Mouse (Mus musculus) forebrain, embryonic 13.5 days (tissue): ENCODE data around the gene Map3k5. TPM values are rescaled to one million over a fixed set of nuclear protein-coding genes. Genes with fewer than 3 reads are reported as not detected.

Experiments
- ATAC-seq: fragments of 200-750 bp; cut with Nextera tagmentation; 2 replicates; pipeline ENCODE4 v1.8.0; 2017
- H3K27ac ChIP-seq: fragments of 300-500 bp; sonication (generic); 2 replicates; pipeline ENCODE4 v1.5.1; 2015; ENCODE audit warnings: inconsistent platforms, mild to moderate bottlenecking, moderate library complexity
- H3K27me3 ChIP-seq: fragments of 300-500 bp; sonication (generic); 2 replicates; pipeline ENCODE4 v1.6.1; 2015; ENCODE audit warnings: mild to moderate bottlenecking, inconsistent platforms
- H3K36me3 ChIP-seq: fragments of 300-500 bp; sonication (generic); 2 replicates; pipeline ENCODE4 v1.6.1; 2015; ENCODE audit warnings: mild to moderate bottlenecking, inconsistent platforms; ENCODE audit not compliant: poor library complexity, severe bottlenecking
- H3K4me1 ChIP-seq: fragments of 300-500 bp; sonication (generic); 2 replicates; pipeline ENCODE4 v1.6.1; 2015; ENCODE audit warnings: inconsistent platforms
- H3K4me2 ChIP-seq: fragments of 300-500 bp; sonication (generic); 2 replicates; pipeline ENCODE4 v1.6.1; 2015; ENCODE audit warnings: inconsistent platforms, mild to moderate bottlenecking, moderate library complexity
- H3K4me3 ChIP-seq: fragments of 300-500 bp; sonication (generic); 2 replicates; pipeline ENCODE4 v1.5.1; 2015; ENCODE audit warnings: mild to moderate bottlenecking, inconsistent platforms
- H3K9ac ChIP-seq: fragments of 300-500 bp; sonication (generic); 2 replicates; pipeline ENCODE4 v1.6.1; 2015; ENCODE audit warnings: mild to moderate bottlenecking, inconsistent platforms
- H3K9me3 ChIP-seq: fragments of 300-500 bp; sonication (generic); replicated peaks from 2 replicates; pipeline ENCODE4 v1.6.1; 2016; ENCODE audit warnings: inconsistent platforms
- WGBS: fragments of 180-500 bp; shearing (Covaris S2); methylation state at CpG from one replicate; pipeline ENCODE4 v1.1.7; 2015; 5-methylcytosine and 5-hydroxymethylcytosine counted together
- polyA plus RNA-seq: library from polyadenylated mRNA; unstranded; fragments of >200 nt; fragmentation: Nextera tagmentation; extraction: Ambion mirVana; gene quantifications from 2 replicates; pipeline ENCODE4 v1.2.1, GENCODE M21; 2015

Map3k5 gene
- polyA plus RNA-seq, 1 experiment from 2014 or later: 0.36 TPM

DNA sequence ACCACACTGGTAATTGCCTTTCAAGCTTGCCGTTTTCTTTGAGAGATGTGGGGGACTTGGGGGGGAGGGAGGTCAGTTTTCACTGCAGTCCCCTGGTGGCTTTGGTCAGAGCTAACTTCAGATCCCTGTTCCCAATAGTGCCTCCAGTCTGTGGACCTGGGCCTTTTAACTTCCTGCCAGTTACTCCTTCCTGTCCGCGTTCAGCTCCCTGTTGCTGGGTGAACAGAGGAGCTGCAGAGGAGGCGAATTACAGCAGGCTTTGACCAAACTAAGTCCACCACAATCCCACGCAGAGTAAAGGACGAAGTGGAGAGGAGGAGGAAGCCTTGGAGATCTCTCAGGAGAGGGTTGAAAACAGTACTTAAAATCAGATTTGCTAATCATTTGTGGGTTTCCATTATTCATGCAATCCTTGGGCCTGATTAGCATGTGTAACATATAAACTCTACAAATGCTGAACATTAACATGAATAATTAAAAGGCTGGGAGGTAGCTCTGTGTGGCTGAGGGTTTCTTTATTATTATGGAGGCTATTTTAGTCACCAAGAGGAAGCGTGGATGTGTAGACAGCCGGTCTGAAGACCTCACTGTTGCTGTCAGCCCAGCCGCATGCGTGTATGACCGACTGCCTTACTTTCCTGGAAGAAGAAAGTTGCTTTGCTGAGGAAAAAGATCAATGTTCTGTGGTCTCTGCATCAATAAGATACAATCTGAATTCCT is 247.6 kb downstream of the Map3k5 start:
- H3K27ac ChIP-seq: no peak overlapping the region
- H3K9me3 ChIP-seq: no peaks in the 10 kb centered on the region
- H3K4me1 ChIP-seq: peaks cover 9% of the 10 kb centered on the region; the same call in 1 of the 2 replicates
- ATAC-seq: no peak
- no peak overlapping the region for H3K9ac ChIP-seq
- no peak overlapping the region for H3K4me3 ChIP-seq
- no peaks in the 10 kb centered on the region for H3K27me3 ChIP-seq
- no peak overlapping the region for H3K4me2 ChIP-seq
- WGBS: 52% methylated on average over 11 of the region's 11 CpGs
- H3K36me3 ChIP-seq: no peaks in the 10 kb centered on the region

GRCm38 (mm10) chr10:20184326-20184725 is 250.1 kb downstream of the Map3k5 start:
- no peak overlapping the region for H3K4me2 ChIP-seq
- H3K9me3 ChIP-seq: no peaks in the 10 kb centered on the region
- H3K36me3 ChIP-seq: no peaks in the 10 kb centered on the region
- no peak overlapping the region for H3K27ac ChIP-seq
- 90% methylated on average over 4 of the region's 4 CpGs for WGBS
- no peak overlapping the region for H3K4me3 ChIP-seq
- no peak for ATAC-seq
- peaks cover 9% of the 10 kb centered on the region; the same call in 1 of the 2 replicates for H3K4me1 ChIP-seq
- no peak overlapping the region for H3K9ac ChIP-seq
- H3K27me3 ChIP-seq: no peaks in the 10 kb centered on the region

- 83% methylated on average over 4 of the region's 4 CpGs for WGBS
- Histone ChIP-seq H3K9me3 (no peaks in the 10 kb centered on the region), H3K4me2 (no peak overlapping the region), H3K27ac (no peak overlapping the region), H3K4me3 (no peak overlapping the region), H3K4me1 (peaks cover 9% of the 10 kb centered on the region; the same call in 1 of the 2 replicates), H3K27me3 (no peaks in the 10 kb centered on the region), H3K9ac (no peak overlapping the region), H3K36me3 (no peaks in the 10 kb centered on the region)
- ATAC-seq: no peak
Measured at GRCm38 (mm10) chr10:20185264-20185663, 251.0 kb downstream of the Map3k5 start.

GRCm38 (mm10) chr10:20185806-20186205 is 251.5 kb downstream of the Map3k5 start:
- H3K27ac ChIP-seq: no peak overlapping the region
- ATAC-seq: no peak
- WGBS: 93% methylated on average over 2 of the region's 2 CpGs
- H3K27me3 ChIP-seq: no peaks in the 10 kb centered on the region
- peaks cover 9% of the 10 kb centered on the region; the same call in 1 of the 2 replicates for H3K4me1 ChIP-seq
- no peaks in the 10 kb centered on the region for H3K9me3 ChIP-seq
- H3K9ac ChIP-seq: no peak overlapping the region
- no peaks in the 10 kb centered on the region for H3K36me3 ChIP-seq
- H3K4me2 ChIP-seq: no peak overlapping the region
- H3K4me3 ChIP-seq: no peak overlapping the region

- no peaks in the 10 kb centered on the region for H3K36me3 ChIP-seq
- H3K4me2 ChIP-seq: no peak overlapping the region
- no peak overlapping the region for H3K4me3 ChIP-seq
- 85% methylated on average over 5 of the region's 5 CpGs for WGBS
- no peaks in the 10 kb centered on the region for H3K9me3 ChIP-seq
- no peak for ATAC-seq
- no peak overlapping the region for H3K9ac ChIP-seq
- no peak overlapping the region for H3K27ac ChIP-seq
- no peaks in the 10 kb centered on the region for H3K27me3 ChIP-seq
- H3K4me1 ChIP-seq: peaks cover 3% of the 10 kb centered on the region; the same call in 1 of the 2 replicates
Measured at GRCm38 (mm10) chr10:20186800-20187273, 252.6 kb downstream of the Map3k5 start.

GRCm38 (mm10) chr10:20190139-20190747 is 256.0 kb downstream of the Map3k5 start:
- no peak for ATAC-seq
- no peaks in the 10 kb centered on the region for H3K4me1 ChIP-seq
- H3K4me3 ChIP-seq: no peak overlapping the region
- H3K4me2 ChIP-seq: no peak overlapping the region
- H3K9me3 ChIP-seq: no peaks in the 10 kb centered on the region
- H3K36me3 ChIP-seq: no peaks in the 10 kb centered on the region
- H3K27ac ChIP-seq: no peak overlapping the region
- 92% methylated on average over 6 of the region's 6 CpGs for WGBS
- H3K9ac ChIP-seq: no peak overlapping the region
- no peaks in the 10 kb centered on the region for H3K27me3 ChIP-seq

Other genes with a start within 250 kb of the Map3k5 start
- 0.08 TPM in 1 of 2 replicates, not detected in the other for gene Il20ra, start 221.9 kb upstream of the Map3k5 start, polyA plus RNA-seq
- 0.19 and 0.50 TPM in 2 replicates for gene Slc35d3, start 83.0 kb upstream of the Map3k5 start, polyA plus RNA-seq
- gene Pex7, start 26.8 kb upstream of the Map3k5 start, polyA plus RNA-seq: 26.5 and 31.1 TPM in 2 replicates
- gene Map7, start 214.0 kb downstream of the Map3k5 start, polyA plus RNA-seq: 4.1 and 4.4 TPM in 2 replicates